Mouse (Mus musculus): ENCODE results near the gene Jmjd1c. TPM values are rescaled to one million over a fixed set of nuclear protein-coding genes. Genes with fewer than 3 reads are reported as not detected.
A peak's percentile ranks its signal among the peaks of the same experiment; 100 is the strongest.

Gene Jmjd1c
- polyA plus RNA-seq, 1 experiment from 2014 or later, result 28.8 TPM

GRCm38 (mm10) chr10:67180021-67180420 is 84.1 kb downstream of the Jmjd1c start:
- H3K27me3 ChIP-seq (ENCODE audit: control insufficient read depth, insufficient read depth, low read length), result no peaks in the 10 kb centered on the region
- H3K27ac ChIP-seq (replicated peaks), result no peak overlapping the region
- H3K4me1 ChIP-seq (replicated peaks; ENCODE audit: control insufficient read depth, insufficient read depth), result no peaks in the 10 kb centered on the region
- H3K4me2 ChIP-seq (replicated peaks; ENCODE audit: low read depth), result no peak overlapping the region
- no peaks in the 10 kb centered on the region for H3K36me3 ChIP-seq (ENCODE audit: control insufficient read depth, insufficient read depth, low read length)
- DNase-seq (ENCODE audit: low spot score) (no peak), ATAC-seq (ENCODE audit: low FRiP score, low TSS enrichment) (no peak)
- no peak for TF ChIP-seq EP300 (optimal IDR thresholded peaks at IDR 0.05)
- no peak for TF ChIP-seq CTCF (IDR thresholded peaks at IDR 0.05; ENCODE audit: low read depth)
- no peak overlapping the region for H3K9ac ChIP-seq (ENCODE audit: low read length)
- no peak overlapping the region for H3K4me3 ChIP-seq (ENCODE audit: low read depth, low read length)
- WGBS, result 81% methylated on average over 8 of the region's 8 CpGs
- no peaks in the 10 kb centered on the region for H3K9me3 ChIP-seq (ENCODE audit: control insufficient read depth, low read length)

DNA sequence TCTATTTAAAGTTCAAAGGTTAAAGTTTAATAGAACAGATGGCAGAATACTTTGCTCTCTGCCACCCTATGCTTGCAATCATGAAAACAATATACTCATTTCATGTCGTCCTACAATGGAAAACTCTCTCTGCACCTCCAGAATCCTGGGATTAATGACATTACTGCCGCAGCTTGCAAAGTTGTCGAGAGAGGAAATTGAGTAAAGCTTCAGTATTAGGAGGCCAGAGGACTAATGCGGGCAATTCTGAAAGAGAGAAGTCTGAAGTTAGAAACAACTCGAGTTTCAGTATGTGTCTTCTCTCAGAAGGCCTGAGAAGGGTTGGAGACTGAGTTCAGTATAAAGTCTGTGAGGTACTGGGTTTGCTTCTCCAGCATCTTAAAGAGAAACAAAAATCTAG is 84.9 kb downstream of the Jmjd1c start:
- H3K4me3 ChIP-seq (ENCODE audit: low read depth, low read length), result no peak overlapping the region
- DNase-seq (ENCODE audit: low spot score) (no peak), ATAC-seq (ENCODE audit: low FRiP score, low TSS enrichment) (no peak)
- H3K36me3 ChIP-seq (ENCODE audit: control insufficient read depth, insufficient read depth, low read length), result no peaks in the 10 kb centered on the region
- 55% methylated on average over 5 of the region's 5 CpGs for WGBS
- TF ChIP-seq EP300 (optimal IDR thresholded peaks at IDR 0.05) (no peak), CTCF (IDR thresholded peaks at IDR 0.05; ENCODE audit: low read depth) (no peak)
- H3K27ac ChIP-seq (replicated peaks), result no peak overlapping the region
- no peak overlapping the region for H3K4me2 ChIP-seq (replicated peaks; ENCODE audit: low read depth)
- H3K27me3 ChIP-seq (ENCODE audit: control insufficient read depth, insufficient read depth, low read length), result no peaks in the 10 kb centered on the region
- no peaks in the 10 kb centered on the region for H3K4me1 ChIP-seq (replicated peaks; ENCODE audit: control insufficient read depth, insufficient read depth)
- H3K9me3 ChIP-seq (ENCODE audit: control insufficient read depth, low read length), result no peaks in the 10 kb centered on the region
- no peak overlapping the region for H3K9ac ChIP-seq (ENCODE audit: low read length)

DNA sequence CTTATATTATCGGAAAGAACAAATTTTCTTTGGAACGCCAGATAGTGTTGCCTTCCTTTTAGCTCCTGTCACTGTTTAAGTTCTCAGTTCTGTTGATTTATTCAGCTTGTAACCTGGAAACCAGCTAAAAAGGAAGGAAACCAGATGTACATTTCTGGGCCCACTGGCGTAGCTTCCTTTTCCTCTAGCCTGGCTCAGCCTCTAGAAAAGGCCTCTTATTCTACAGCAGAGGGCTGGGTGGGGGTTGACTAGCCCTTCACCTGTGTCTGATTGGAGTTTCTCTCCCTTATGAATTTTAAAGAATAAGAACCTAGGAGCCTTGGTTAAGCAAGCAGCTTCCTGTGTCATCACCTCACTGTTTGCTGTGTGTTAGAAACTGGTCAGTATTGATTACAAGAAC is 86.7 kb downstream of the Jmjd1c start:
- no peaks in the 10 kb centered on the region for H3K27me3 ChIP-seq (ENCODE audit: control insufficient read depth, insufficient read depth, low read length)
- DNase-seq (ENCODE audit: low spot score), result no peak
- H3K4me2 ChIP-seq (replicated peaks; ENCODE audit: low read depth), result no peak overlapping the region
- no peaks in the 10 kb centered on the region for H3K4me1 ChIP-seq (replicated peaks; ENCODE audit: control insufficient read depth, insufficient read depth)
- no peaks in the 10 kb centered on the region for H3K36me3 ChIP-seq (ENCODE audit: control insufficient read depth, insufficient read depth, low read length)
- no peak overlapping the region for H3K9ac ChIP-seq (ENCODE audit: low read length)
- 51% methylated on average over 3 of the region's 3 CpGs for WGBS
- no peak for ATAC-seq (ENCODE audit: low FRiP score, low TSS enrichment)
- H3K27ac ChIP-seq (replicated peaks), result no peak overlapping the region
- TF ChIP-seq CTCF (IDR thresholded peaks at IDR 0.05; ENCODE audit: low read depth), result no peak
- no peak overlapping the region for H3K4me3 ChIP-seq (ENCODE audit: low read depth, low read length)
- H3K9me3 ChIP-seq (ENCODE audit: control insufficient read depth, low read length), result no peaks in the 10 kb centered on the region

DNA sequence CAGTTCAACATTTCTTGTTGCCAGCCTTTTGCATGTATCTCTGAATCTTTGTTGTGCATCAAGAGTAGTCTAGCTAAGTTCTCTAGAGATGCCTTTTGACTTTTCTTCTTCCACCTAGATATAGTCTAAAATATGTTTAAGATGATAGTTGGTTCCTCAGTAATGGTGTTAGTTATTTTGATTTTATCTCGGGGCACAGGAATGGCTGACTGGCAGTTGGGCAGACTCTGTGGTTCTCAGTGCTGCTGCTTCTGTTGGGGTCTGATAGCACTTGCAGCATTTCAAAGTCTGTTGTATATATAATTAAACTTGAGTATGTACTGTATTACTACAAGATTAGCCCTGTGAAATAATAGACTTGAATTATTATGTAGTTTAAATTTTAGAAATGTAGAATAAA is 87.2 kb downstream of the Jmjd1c start:
- Histone ChIP-seq H3K27me3 (ENCODE audit: control insufficient read depth, insufficient read depth, low read length) (no peaks in the 10 kb centered on the region), H3K4me1 (replicated peaks; ENCODE audit: control insufficient read depth, insufficient read depth) (no peaks in the 10 kb centered on the region), H3K9ac (ENCODE audit: low read length) (no peak overlapping the region), H3K9me3 (ENCODE audit: control insufficient read depth, low read length) (no peaks in the 10 kb centered on the region), H3K4me3 (ENCODE audit: low read depth, low read length) (no peak overlapping the region), H3K4me2 (replicated peaks; ENCODE audit: low read depth) (no peak overlapping the region), H3K36me3 (ENCODE audit: control insufficient read depth, insufficient read depth, low read length) (no peaks in the 10 kb centered on the region), H3K27ac (replicated peaks) (no peak overlapping the region)
- DNase-seq (ENCODE audit: low spot score) (no peak), ATAC-seq (ENCODE audit: low FRiP score, low TSS enrichment) (no peak)
- TF ChIP-seq EP300 (optimal IDR thresholded peaks at IDR 0.05), result no peak
- TF ChIP-seq CTCF (IDR thresholded peaks at IDR 0.05; ENCODE audit: low read depth), result no peak
- 40% methylated on average over 1 of the region's 1 CpGs for WGBS

- H3K27ac ChIP-seq (replicated peaks), result no peak overlapping the region
Measured at GRCm38 (mm10) chr10:67184441-67185070, 88.6 kb downstream of the Jmjd1c start.

DNA sequence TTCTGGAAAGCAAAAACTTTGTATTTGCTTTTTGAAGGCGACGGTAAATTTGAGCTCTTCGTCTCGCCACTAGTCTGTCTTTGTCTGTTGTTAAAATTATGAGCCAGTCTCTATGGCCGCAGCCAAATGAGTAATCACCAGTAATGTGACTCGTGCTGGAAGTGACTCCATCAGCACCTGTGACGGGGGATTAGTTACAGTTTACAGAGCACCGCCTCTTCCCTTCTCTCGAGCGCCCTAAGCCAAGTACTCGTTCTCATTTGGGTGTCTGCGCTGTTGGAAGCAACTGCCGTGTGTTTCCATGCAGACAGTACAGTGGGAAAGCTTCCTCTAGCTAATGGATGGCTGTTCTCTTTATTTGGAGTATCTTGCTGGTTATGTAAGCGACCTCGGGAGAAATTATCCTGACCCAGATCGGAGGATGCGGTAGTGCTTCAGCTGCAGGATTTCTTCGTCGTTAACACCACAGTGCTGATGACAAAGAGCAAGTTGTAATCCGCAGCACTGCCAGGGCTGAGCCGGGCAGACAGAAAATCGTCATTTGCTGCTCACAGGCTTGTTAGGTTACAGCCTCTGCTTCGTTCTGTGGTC is 89.7 kb downstream of the Jmjd1c start:
- H3K4me3 ChIP-seq (ENCODE audit: low read depth, low read length), result peak overlapping the region; percentile 48
- peak; percentile 97 for ATAC-seq (ENCODE audit: low FRiP score, low TSS enrichment)
- no peaks in the 10 kb centered on the region for H3K27me3 ChIP-seq (ENCODE audit: control insufficient read depth, insufficient read depth, low read length)
- peak; percentile 73 for DNase-seq (ENCODE audit: low spot score)
- no peaks in the 10 kb centered on the region for H3K4me1 ChIP-seq (replicated peaks; ENCODE audit: control insufficient read depth, insufficient read depth)
- no peaks in the 10 kb centered on the region for H3K36me3 ChIP-seq (ENCODE audit: control insufficient read depth, insufficient read depth, low read length)
- under 1% methylated on average over 23 of the region's 23 CpGs for WGBS
- TF ChIP-seq CTCF (IDR thresholded peaks at IDR 0.05; ENCODE audit: low read depth) (peak; percentile 36), EP300 (optimal IDR thresholded peaks at IDR 0.05) (no peak)
- no peaks in the 10 kb centered on the region for H3K9me3 ChIP-seq (ENCODE audit: control insufficient read depth, low read length)
- H3K27ac ChIP-seq (replicated peaks), result peak overlapping the region; percentile 93
- peak overlapping the region; percentile 64 for H3K4me2 ChIP-seq (replicated peaks; ENCODE audit: low read depth)
- peak overlapping the region; percentile 63 for H3K9ac ChIP-seq (ENCODE audit: low read length)

More at GRCm38 (mm10) chr10:67184441-67185070, 88.6 kb downstream of the Jmjd1c start:
- no peak for DNase-seq (ENCODE audit: low spot score)
- no peak for TF ChIP-seq CTCF (IDR thresholded peaks at IDR 0.05; ENCODE audit: low read depth)
- no peak for TF ChIP-seq EP300 (optimal IDR thresholded peaks at IDR 0.05)
- H3K4me2 ChIP-seq (replicated peaks; ENCODE audit: low read depth), result no peak overlapping the region
- no peaks in the 10 kb centered on the region for H3K27me3 ChIP-seq (ENCODE audit: control insufficient read depth, insufficient read depth, low read length)
- WGBS, result 65% methylated on average over 3 of the region's 3 CpGs
- ATAC-seq (ENCODE audit: low FRiP score, low TSS enrichment), result no peak
- H3K4me3 ChIP-seq (ENCODE audit: low read depth, low read length), result no peak overlapping the region
- H3K9me3 ChIP-seq (ENCODE audit: control insufficient read depth, low read length), result no peaks in the 10 kb centered on the region
- H3K4me1 ChIP-seq (replicated peaks; ENCODE audit: control insufficient read depth, insufficient read depth), result no peaks in the 10 kb centered on the region
- H3K9ac ChIP-seq (ENCODE audit: low read length), result no peak overlapping the region
- H3K36me3 ChIP-seq (ENCODE audit: control insufficient read depth, insufficient read depth, low read length), result no peaks in the 10 kb centered on the region
